Mouse (Mus musculus): ENCODE measurements around the gene Hnrnpf.

DNA sequence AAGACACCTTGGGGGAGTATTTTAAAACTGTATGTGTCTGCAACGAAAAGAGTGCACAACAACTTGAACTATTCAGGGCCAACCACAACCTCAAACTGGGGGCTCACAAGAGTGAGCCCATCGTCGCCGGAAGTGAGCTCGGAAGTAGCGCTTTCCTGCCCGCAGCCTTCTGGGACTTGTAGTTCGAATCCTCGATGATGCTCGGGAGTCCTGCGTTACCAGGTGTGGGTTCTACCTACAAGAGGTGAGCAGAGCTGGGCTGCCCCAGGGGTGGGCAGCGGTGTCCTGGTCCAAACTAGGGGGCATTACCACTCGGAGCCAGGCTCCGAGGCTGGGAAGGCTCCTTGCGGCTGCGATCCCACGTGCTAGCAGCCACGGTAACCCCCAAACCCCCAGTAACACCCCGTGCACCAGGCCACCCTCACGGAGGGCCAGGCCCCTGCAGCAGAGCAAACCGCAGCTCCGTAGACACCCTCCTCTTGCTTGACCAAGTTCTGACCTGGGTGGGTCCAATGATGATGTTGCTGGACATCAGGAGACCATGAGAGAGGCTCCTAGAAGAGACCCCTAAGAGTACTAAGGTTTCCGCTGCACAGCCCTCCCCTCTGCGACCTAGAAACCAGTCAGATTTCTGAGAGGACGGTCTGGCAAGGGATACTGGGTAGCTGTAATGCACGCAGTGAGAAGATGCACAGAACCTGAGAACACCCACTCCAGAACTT, 37.1 kb upstream of the Hnrnpf start:
- TF ChIP-seq CTCF (conservative IDR thresholded peaks at IDR 0.05; ENCODE audit: low read length), result no peak
- TF ChIP-seq NANOG (IDR thresholded peaks at IDR 0.05; ENCODE audit: borderline replicate concordance, low read length), result no peak
